Mouse (Mus musculus) liver, postnatal 0 days (tissue): ENCODE measurements around the gene Strn. TPM values are rescaled to one million over a fixed set of nuclear protein-coding genes. Genes with fewer than 3 reads are reported as not detected.
A peak's percentile ranks its signal among the peaks of the same experiment; 100 is the strongest.

ENCODE experiments used
- ATAC-seq: fragments of 200-750 bp; cut with Nextera tagmentation; 2 replicates; pipeline ENCODE4 v1.8.0; 2017; ENCODE audit warnings: mild to moderate bottlenecking, moderate library complexity
- DNase-seq: peaks from one replicate; pipeline ENCODE4 v3.0.0-alpha.2; 2016
- H3K27ac ChIP-seq: fragments of 300-500 bp; sonication (generic); 2 replicates; pipeline ENCODE4 v1.5.1; 2014; ENCODE audit warnings: antibody characterized with exemption, moderate library complexity, mild to moderate bottlenecking, low read depth
- H3K27me3 ChIP-seq: fragments of 300-500 bp; sonication (generic); 2 replicates; pipeline ENCODE4 v1.6.1; 2014; ENCODE audit warnings: low read length, control low read depth, mixed read lengths; ENCODE audit not compliant: insufficient read depth
- H3K36me3 ChIP-seq: fragments of 300-500 bp; sonication (generic); replicated peaks from 2 replicates; pipeline ENCODE4 v1.6.1; 2014; ENCODE audit warnings: mild to moderate bottlenecking, control low read depth, low read length, moderate library complexity, mixed read lengths; ENCODE audit not compliant: insufficient read depth
- H3K4me1 ChIP-seq: fragments of 300-500 bp; sonication (generic); 2 replicates; pipeline ENCODE4 v1.6.1; 2014; ENCODE audit warnings: antibody characterized with exemption, mild to moderate bottlenecking, control low read depth; ENCODE audit not compliant: insufficient read depth
- H3K4me2 ChIP-seq: fragments of 300-500 bp; sonication (generic); 2 replicates; pipeline ENCODE4 v1.6.1; 2014; ENCODE audit warnings: low read depth, mild to moderate bottlenecking, low read length, moderate library complexity, mixed read lengths
- H3K4me3 ChIP-seq: fragments of 300-500 bp; sonication (generic); 2 replicates; pipeline ENCODE4 v1.5.1; 2014; ENCODE audit warnings: low read depth, low read length
- H3K9ac ChIP-seq: fragments of 300-500 bp; sonication (generic); replicated peaks from 2 replicates; pipeline ENCODE4 v1.6.1; 2014; ENCODE audit warnings: mild to moderate bottlenecking, moderate library complexity
- H3K9me3 ChIP-seq: fragments of 300-500 bp; sonication (generic); 2 replicates; pipeline ENCODE4 v1.6.1; 2016; ENCODE audit warnings: mild to moderate bottlenecking, control low read depth, low read length, mixed read lengths
- CTCF ChIP-seq: sonication (generic); IDR thresholded peaks from 2 replicates; pipeline ENCODE4 v1.5.1; 2016; ENCODE audit warnings: antibody characterized with exemption, low read depth
- EP300 ChIP-seq: IDR thresholded peaks from 2 replicates; pipeline ENCODE4 v1.6.1; 2016; ENCODE audit warnings: antibody characterized with exemption, low read depth, mild to moderate bottlenecking
- WGBS: fragments of 180-500 bp; shearing (Covaris S2); extraction: QIAGEN DNeasy Blood & Tissue Kit; methylation state at CpG from one replicate; pipeline ENCODE4 v1.1.7; 2014; ENCODE audit not compliant: insufficient replicate concordance; 5-methylcytosine and 5-hydroxymethylcytosine counted together
- polyA plus RNA-seq: library from polyadenylated mRNA; unstranded; fragments of >200 nt; fragmentation: Nextera tagmentation; extraction: Ambion mirVana; gene quantifications from 2 replicates; pipeline ENCODE4 v1.2.1, GENCODE M21; 2015

The Strn gene
- polyA plus RNA-seq, 1 experiment from 2014 or later: 1.7 TPM

DNA sequence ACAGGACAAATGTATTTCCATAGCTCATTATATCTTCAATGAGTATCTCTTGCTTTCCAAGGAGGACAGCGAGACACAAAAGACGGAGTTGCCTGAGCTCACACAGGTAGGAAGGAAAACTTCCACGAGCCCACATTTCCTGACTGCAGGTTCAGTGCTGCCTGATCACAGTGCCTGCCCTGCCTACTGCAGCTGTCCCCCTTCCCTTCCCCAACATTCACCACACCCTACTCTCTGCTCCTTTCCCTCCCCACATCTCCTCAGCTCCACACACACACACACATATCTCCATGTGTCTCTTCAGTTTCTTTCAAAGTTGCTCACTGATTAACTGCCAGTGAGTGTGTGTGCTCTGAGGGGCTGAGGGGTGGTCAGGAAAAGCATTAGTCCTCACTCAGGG is 96.6 kb downstream of the Strn start:
- Histone ChIP-seq H3K27me3 (no peaks in the 10 kb centered on the region), H3K4me1 (no peaks in the 10 kb centered on the region), H3K9ac (no peak overlapping the region), H3K4me3 (no peak overlapping the region), H3K36me3 (no peaks in the 10 kb centered on the region), H3K27ac (no peak overlapping the region), H3K9me3 (no peaks in the 10 kb centered on the region), H3K4me2 (no peak overlapping the region)
- DNase-seq: no peak
- no peak for ATAC-seq
- TF ChIP-seq EP300 (no peak), CTCF (no peak)
- WGBS: 85% methylated on average over 3 of the region's 3 CpGs

DNA sequence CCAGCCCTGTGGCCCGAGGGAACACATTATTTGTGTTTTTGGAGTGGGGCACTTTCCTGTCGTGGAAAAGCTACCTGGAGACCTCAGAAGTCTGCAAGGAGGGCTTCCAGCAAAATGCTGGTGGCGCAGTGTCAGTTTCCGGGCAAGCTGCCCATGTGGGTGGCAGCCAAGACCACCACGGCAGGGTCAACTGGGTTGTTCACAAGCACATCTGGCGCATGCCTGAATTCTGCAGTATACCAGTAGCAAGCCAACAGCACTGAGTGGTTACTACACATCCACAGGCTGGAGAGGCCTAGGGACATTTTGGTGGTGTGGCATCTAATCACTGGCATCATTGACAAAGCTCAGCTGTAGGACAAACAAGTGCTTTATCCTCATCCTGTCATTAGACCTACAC is 97.9 kb downstream of the Strn start:
- no peak for TF ChIP-seq CTCF
- no peak for TF ChIP-seq EP300
- H3K4me1 ChIP-seq: no peaks in the 10 kb centered on the region
- H3K36me3 ChIP-seq: no peaks in the 10 kb centered on the region
- no peaks in the 10 kb centered on the region for H3K9me3 ChIP-seq
- H3K9ac ChIP-seq: no peak overlapping the region
- H3K27ac ChIP-seq: no peak overlapping the region
- WGBS: 80% methylated on average over 6 of the region's 6 CpGs
- no peak overlapping the region for H3K4me2 ChIP-seq
- DNase-seq (no peak), ATAC-seq (no peak)
- H3K4me3 ChIP-seq: no peak overlapping the region
- H3K27me3 ChIP-seq: no peaks in the 10 kb centered on the region

DNA sequence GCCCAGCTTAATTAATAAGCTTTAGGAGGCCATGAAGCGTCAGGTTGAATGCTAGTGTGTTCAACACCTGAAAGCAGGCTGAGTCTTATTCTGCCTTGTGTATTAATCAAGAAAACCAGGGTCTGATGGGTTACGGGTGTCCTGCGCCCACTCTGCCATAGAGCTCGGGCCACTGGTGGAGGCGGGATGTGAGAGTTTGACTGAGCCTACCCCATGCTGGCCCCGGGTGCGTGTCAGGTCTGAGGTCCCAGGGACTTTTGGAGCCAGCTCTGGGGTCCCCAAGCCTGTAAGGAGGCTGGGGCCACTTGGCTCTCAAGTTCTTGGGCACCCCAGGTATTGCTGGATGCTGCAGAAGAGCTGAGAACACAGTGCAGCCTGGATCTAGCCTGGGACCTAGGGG is 99.9 kb downstream of the Strn start:
- no peak overlapping the region for H3K27ac ChIP-seq
- no peak for DNase-seq
- no peaks in the 10 kb centered on the region for H3K9me3 ChIP-seq
- H3K36me3 ChIP-seq: no peaks in the 10 kb centered on the region
- WGBS: 79% methylated on average over 7 of the region's 7 CpGs
- ATAC-seq: no peak
- TF ChIP-seq EP300: no peak
- TF ChIP-seq CTCF: no peak
- H3K9ac ChIP-seq: no peak overlapping the region
- H3K4me2 ChIP-seq: no peak overlapping the region
- no peaks in the 10 kb centered on the region for H3K4me1 ChIP-seq
- no peak overlapping the region for H3K4me3 ChIP-seq
- H3K27me3 ChIP-seq: no peaks in the 10 kb centered on the region

DNA sequence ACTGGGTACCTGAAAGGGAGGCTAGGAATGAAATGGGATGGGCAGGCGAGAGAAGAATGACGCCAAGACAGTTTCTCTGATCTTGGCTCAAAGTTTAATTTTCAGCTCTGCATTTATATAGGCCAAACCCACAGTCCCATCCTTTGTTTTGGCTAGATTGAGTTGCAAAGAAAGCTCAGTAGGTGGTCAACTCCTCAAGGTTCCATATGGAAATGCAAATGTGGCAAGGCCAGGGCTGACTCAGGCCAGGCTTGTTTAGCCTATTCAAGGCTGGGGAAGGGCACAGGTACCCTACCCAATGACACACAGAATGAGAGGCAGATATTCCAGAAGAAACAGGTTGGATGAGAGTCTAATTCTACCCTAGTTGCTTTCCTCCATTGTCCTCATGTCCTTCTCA is 101.4 kb downstream of the Strn start:
- H3K9ac ChIP-seq: no peak overlapping the region
- WGBS: 76% methylated on average over 2 of the region's 2 CpGs
- H3K36me3 ChIP-seq: no peaks in the 10 kb centered on the region
- H3K9me3 ChIP-seq: no peaks in the 10 kb centered on the region
- H3K27me3 ChIP-seq: no peaks in the 10 kb centered on the region
- H3K27ac ChIP-seq: no peak overlapping the region
- ATAC-seq (no peak), DNase-seq (no peak)
- H3K4me2 ChIP-seq: no peak overlapping the region
- H3K4me1 ChIP-seq: no peaks in the 10 kb centered on the region
- no peak overlapping the region for H3K4me3 ChIP-seq
- TF ChIP-seq EP300 (no peak), CTCF (no peak)

DNA sequence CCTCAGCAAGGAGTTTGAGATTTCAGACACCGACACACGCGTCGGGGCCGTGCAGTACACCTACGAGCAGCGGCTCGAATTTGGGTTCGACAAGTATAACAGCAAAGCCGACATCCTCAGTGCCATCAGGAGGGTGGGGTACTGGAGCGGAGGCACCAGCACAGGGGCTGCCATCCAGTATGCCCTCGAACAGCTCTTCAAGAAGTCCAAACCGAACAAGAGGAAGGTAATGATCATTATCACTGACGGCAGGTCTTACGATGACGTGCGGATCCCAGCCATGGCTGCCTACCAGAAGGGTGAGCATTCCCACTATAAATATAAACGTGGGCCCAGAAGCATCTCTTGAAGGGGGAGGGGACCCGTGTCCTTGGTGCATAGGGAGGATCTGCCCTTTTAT is 112.1 kb downstream of the Strn start:
- no peak overlapping the region for H3K4me3 ChIP-seq
- H3K4me1 ChIP-seq: no peaks in the 10 kb centered on the region
- no peaks in the 10 kb centered on the region for H3K36me3 ChIP-seq
- TF ChIP-seq EP300 (no peak), CTCF (no peak)
- no peak overlapping the region for H3K27ac ChIP-seq
- no peaks in the 10 kb centered on the region for H3K27me3 ChIP-seq
- ATAC-seq (no peak), DNase-seq (no peak)
- no peaks in the 10 kb centered on the region for H3K9me3 ChIP-seq
- no peak overlapping the region for H3K9ac ChIP-seq
- no peak overlapping the region for H3K4me2 ChIP-seq
- 87% methylated on average over 19 of the region's 19 CpGs for WGBS

DNA sequence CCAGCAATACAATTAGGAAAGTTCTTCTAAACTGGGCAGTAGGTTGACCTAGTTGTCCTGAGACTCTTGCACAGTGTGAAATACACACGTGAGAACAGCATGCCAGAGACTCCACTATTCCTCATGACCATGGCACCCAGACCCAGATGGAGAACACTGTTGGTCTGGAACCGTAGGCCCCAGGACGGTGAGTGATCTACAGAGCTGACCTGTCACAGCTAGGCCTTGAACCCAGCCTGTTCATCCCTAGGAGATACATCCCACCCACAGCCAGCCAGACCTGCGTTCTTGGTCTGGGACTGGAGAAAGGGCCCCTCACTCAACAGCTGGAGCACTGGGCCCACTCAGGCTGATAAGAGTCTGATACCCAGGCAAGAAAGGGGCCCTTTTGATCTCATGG is 115.1 kb downstream of the Strn start:
- Histone ChIP-seq H3K4me3 (no peak overlapping the region), H3K36me3 (no peaks in the 10 kb centered on the region), H3K27me3 (no peaks in the 10 kb centered on the region), H3K27ac (no peak overlapping the region), H3K4me1 (no peaks in the 10 kb centered on the region), H3K9ac (no peak overlapping the region), H3K4me2 (no peak overlapping the region), H3K9me3 (no peaks in the 10 kb centered on the region)
- ATAC-seq: no peak
- WGBS: 73% methylated on average over 4 of the region's 4 CpGs
- no peak for TF ChIP-seq EP300
- DNase-seq: peak; percentile 6

DNA sequence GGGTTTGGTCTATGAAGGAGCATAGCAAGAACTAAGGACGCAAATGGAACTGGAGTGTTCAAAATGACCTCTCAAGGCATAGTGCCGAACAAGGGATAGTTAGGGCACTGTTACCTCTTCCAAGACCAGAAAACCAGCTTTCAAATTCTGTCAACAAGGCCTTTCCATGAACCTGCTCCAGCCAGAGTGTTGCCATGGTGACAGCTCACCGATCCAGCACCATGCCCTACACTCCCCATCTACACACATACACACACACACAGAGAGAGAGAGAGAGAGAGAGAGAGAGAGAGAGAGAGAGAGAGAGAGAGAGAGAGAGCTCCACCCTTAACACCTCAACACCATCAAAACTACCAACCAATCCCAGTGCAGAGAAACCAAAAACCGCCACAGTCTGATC is 116.3 kb downstream of the Strn start:
- H3K27ac ChIP-seq: no peak overlapping the region
- ATAC-seq: no peak
- H3K4me2 ChIP-seq: no peak overlapping the region
- no peaks in the 10 kb centered on the region for H3K27me3 ChIP-seq
- H3K9ac ChIP-seq: no peak overlapping the region
- H3K4me3 ChIP-seq: no peak overlapping the region
- H3K9me3 ChIP-seq: no peaks in the 10 kb centered on the region
- TF ChIP-seq CTCF (no peak), EP300 (no peak)
- no peaks in the 10 kb centered on the region for H3K4me1 ChIP-seq
- WGBS: 76% methylated on average over 4 of the region's 4 CpGs
- peak; percentile 2 for DNase-seq
- no peaks in the 10 kb centered on the region for H3K36me3 ChIP-seq
